In the genomic region with DNA sequence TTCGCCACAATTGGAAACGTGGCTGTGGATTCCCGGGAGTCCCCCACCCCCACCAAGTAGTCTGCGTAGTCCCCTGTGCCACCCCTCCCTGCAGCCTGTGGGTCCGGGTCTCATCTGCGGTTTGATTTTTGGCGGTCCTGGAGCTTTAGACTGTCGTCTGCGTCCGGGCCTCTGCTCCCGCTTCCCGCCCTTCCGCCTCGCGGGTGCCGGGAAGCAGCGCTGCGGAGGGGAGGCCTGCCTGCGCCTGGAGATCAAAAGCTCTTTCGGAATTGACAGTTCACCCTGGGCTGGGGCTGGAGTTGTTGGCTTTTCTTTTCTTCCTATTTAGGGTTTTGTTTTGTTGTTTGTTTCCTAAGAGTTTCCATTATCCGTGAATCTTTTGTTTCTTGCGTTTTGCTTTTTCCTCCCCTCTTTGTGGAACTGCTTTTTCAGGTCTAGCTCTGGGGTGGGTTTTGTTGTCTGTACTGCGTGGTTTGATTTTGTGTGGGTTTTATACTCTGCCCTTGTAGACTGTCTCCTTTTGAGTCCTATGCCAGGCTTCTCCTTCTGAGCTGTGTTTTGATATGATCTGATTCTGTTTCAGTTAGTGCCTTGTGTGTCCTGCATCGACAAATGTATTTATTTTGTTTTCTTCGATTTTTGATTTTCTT, we compare ENCODE assay signal across 9 mouse cellular contexts. TPM values are rescaled to one million over a fixed set of nuclear protein-coding genes. Genes with fewer than 3 reads are reported as not detected.
A peak's percentile ranks its signal among the peaks of the same experiment; 100 is the strongest.
DNase-seq lines count a peak whose midpoint lies in the region; ATAC-seq and TF ChIP-seq lines count a peak whose summit lies in the region.
"Had no signal": no experiment of that assay in that cellular context is flagged by ENCODE, and none has a peak within 500 bp of the region (broad histone marks: within the 10 kb centered on the region; RNA-seq: fewer than 3 reads in every experiment).

No protein-coding gene starts in this region.

- 4% methylated on average over 25 of the region's 25 CpGs for WGBS in forebrain, postnatal 0 days
- under 1% methylated on average over 25 of the region's 25 CpGs for WGBS in limb, embryonic 15.5 days

- no peaks in the 10 kb centered on the region for H3K36me3 ChIP-seq in forebrain, postnatal 0 days (ENCODE audit: insufficient read depth)
- H3K36me3 ChIP-seq in limb, embryonic 15.5 days, result no peaks in the 10 kb centered on the region

- H3K27me3 ChIP-seq in forebrain, postnatal 0 days (ENCODE audit: insufficient read depth, low read length), result peaks cover 66% of the 10 kb centered on the region
- H3K27me3 ChIP-seq in limb, embryonic 15.5 days, result peaks cover 94% of the 10 kb centered on the region

- H3K4me1 ChIP-seq in forebrain, postnatal 0 days (ENCODE audit: insufficient read depth), result no peaks in the 10 kb centered on the region
- peaks cover 34% of the 10 kb centered on the region for H3K4me1 ChIP-seq in limb, embryonic 15.5 days

- H3K4me3 ChIP-seq in forebrain, postnatal 0 days (ENCODE audit: low read depth, low read length), result no peak overlapping the region
- peak overlapping the region; percentile 9 for H3K4me3 ChIP-seq in limb, embryonic 15.5 days
- H3K4me3 ChIP-seq: myocyte had no signal

- peak; percentile 12 to 39 for DNase-seq in cerebellum, postnatal 14 days
- DNase-seq in cerebellum, adult 9-10 months, result no peak
- DNase-seq in B cell, adult 2 months, result peak; percentile 42 to 52
- no peak for DNase-seq in forebrain, postnatal 0 days
- DNase-seq in gastrocnemius, postnatal 10 days, result no peak
- no peak for DNase-seq in layer of hippocampus, adult 11-12 months (ENCODE audit: low spot score)
- DNase-seq in right cerebral cortex, postnatal 10 days (ENCODE audit: low spot score in 2 of 2), result no peak

- no peaks in the 10 kb centered on the region for H3K9me3 ChIP-seq in forebrain, postnatal 0 days (ENCODE audit: low read length)
- H3K9me3 ChIP-seq in limb, embryonic 15.5 days, result no peaks in the 10 kb centered on the region

- no peak overlapping the region for H3K9ac ChIP-seq in forebrain, postnatal 0 days
- no peak overlapping the region for H3K9ac ChIP-seq in limb, embryonic 15.5 days

- ATAC-seq in forebrain, postnatal 0 days, result no peak
- no peak for ATAC-seq in limb, embryonic 15.5 days (ENCODE audit: insufficient number of reproducible peaks, low FRiP score, low TSS enrichment, low read depth)

- no peak overlapping the region for H3K27ac ChIP-seq in forebrain, postnatal 0 days (ENCODE audit: low read depth, low read length)
- H3K27ac ChIP-seq in limb, embryonic 15.5 days, result no peak overlapping the region

- TF ChIP-seq CTCF in forebrain, postnatal 0 days (IDR thresholded peaks at IDR 0.05; ENCODE audit: low read depth), result no peak

- peak overlapping the region; percentile 8; the same call in 1 of the 2 replicates for H3K4me2 ChIP-seq in forebrain, postnatal 0 days (ENCODE audit: low read depth)
- 0 out of 2 replicates have a peak overlapping the region, but pooled peaks have one; percentile 24 for H3K4me2 ChIP-seq in limb, embryonic 15.5 days

RNA-seq across cellular contexts. Expression of gene Pax5, which starts 1.9 kb away (rescaled TPM):
- total RNA-seq in forebrain, postnatal 0 days (2014; rRNA removed), result 0.14 and 1.5 TPM in 2 replicates
- 0.01 TPM in 1 of 2 replicates, not detected in the other for polyA plus RNA-seq in forebrain, postnatal 0 days (2015; fragmentation: Nextera tagmentation; extraction: Ambion mirVana)
- polyA plus RNA-seq in limb, embryonic 15.5 days (2015; fragmentation: Nextera tagmentation; extraction: Ambion mirVana), result 0.18 TPM in 1 of 2 replicates, not detected in the other
- 1 to 10 TPM in 1 of 2 experiments, under 1 TPM in 1; 0.05 to 1.5 TPM for total RNA-seq in gastrocnemius, postnatal 10 days (2021)

RNA-seq across cellular contexts. Expression of gene Zcchc7, which starts 43.5 kb away (rescaled TPM):
- 23.6 and 24.1 TPM in 2 replicates for total RNA-seq in forebrain, postnatal 0 days (2014; rRNA removed)
- polyA plus RNA-seq in forebrain, postnatal 0 days (2015; fragmentation: Nextera tagmentation; extraction: Ambion mirVana), result 18.1 and 27.5 TPM in 2 replicates
- polyA plus RNA-seq in limb, embryonic 15.5 days (2015; fragmentation: Nextera tagmentation; extraction: Ambion mirVana), result 42.8 and 47.6 TPM in 2 replicates
- total RNA-seq in gastrocnemius, postnatal 10 days (2021), result 10 to 100 TPM; 14.7 to 25.8 TPM

Comparison
In these comparisons a context has a peak if more than half of its experiments do, and no peak if none do; other contexts are left out.
1. DNase-seq: peak in cerebellum, postnatal 14 days (2 of 2) and B cell, adult 2 months (2 of 2); none in cerebellum, adult 9-10 months (single experiment), forebrain, postnatal 0 days (single experiment), gastrocnemius, postnatal 10 days (single experiment), layer of hippocampus, adult 11-12 months (single experiment) and right cerebral cortex, postnatal 10 days (0 of 2).